Mouse (Mus musculus) hindbrain, postnatal 0 days (tissue): ENCODE data around the gene Cpsf4l. TPM values are rescaled to one million over a fixed set of nuclear protein-coding genes. Genes with fewer than 3 reads are reported as not detected.
A peak's percentile ranks its signal among the peaks of the same experiment; 100 is the strongest.

Experiments
- ATAC-seq: fragments of 200-750 bp; cut with Nextera tagmentation; 2 replicates; pipeline ENCODE4 v1.8.0; 2017; ENCODE audit warnings: mild to moderate bottlenecking, moderate TSS enrichment, moderate library complexity
- DNase-seq: peaks from one replicate; pipeline ENCODE4 v3.0.0-alpha.2; 2015; ENCODE audit warnings: low spot score
- H3K27ac ChIP-seq: fragments of 300-500 bp; sonication (generic); 2 replicates; pipeline ENCODE4 v1.5.1; 2014; ENCODE audit warnings: mild to moderate bottlenecking
- H3K27me3 ChIP-seq: fragments of 300-500 bp; sonication (generic); 2 replicates; pipeline ENCODE4 v1.6.1; 2014; ENCODE audit warnings: low read length, mixed read lengths; ENCODE audit not compliant: insufficient read depth
- H3K36me3 ChIP-seq: fragments of 300-500 bp; sonication (generic); 2 replicates; pipeline ENCODE4 v1.6.1; 2014; ENCODE audit warnings: low read length, mixed read lengths; ENCODE audit not compliant: insufficient read depth
- H3K4me1 ChIP-seq: fragments of 300-500 bp; sonication (generic); 2 replicates; pipeline ENCODE4 v1.6.1; 2014; ENCODE audit warnings: antibody characterized with exemption, low read length, mixed read lengths; ENCODE audit not compliant: insufficient read depth
- H3K4me2 ChIP-seq: fragments of 300-500 bp; sonication (generic); 2 replicates; pipeline ENCODE4 v1.6.1; 2014; ENCODE audit warnings: low read depth, mild to moderate bottlenecking, low read length, moderate library complexity, mixed read lengths
- H3K4me3 ChIP-seq: fragments of 300-500 bp; sonication (generic); 2 replicates; pipeline ENCODE4 v1.5.1; 2014; ENCODE audit warnings: low read length
- H3K9ac ChIP-seq: fragments of 300-500 bp; sonication (generic); replicated peaks from 2 replicates; pipeline ENCODE4 v1.6.1; 2014; ENCODE audit warnings: mild to moderate bottlenecking, low read length, moderate library complexity, mixed read lengths
- H3K9me3 ChIP-seq: fragments of 300-500 bp; sonication (generic); 2 replicates; pipeline ENCODE4 v1.6.1; 2016; ENCODE audit warnings: low read length, mixed read lengths
- CTCF ChIP-seq: IDR thresholded peaks from 2 replicates; pipeline ENCODE4 v1.5.1; 2016; ENCODE audit warnings: antibody characterized with exemption, control low read depth, low read depth
- WGBS: fragments of 180-500 bp; shearing (Covaris S2); extraction: QIAGEN DNeasy Blood & Tissue Kit; methylation state at CpG from one replicate; pipeline ENCODE4 v1.1.7; 2014; 5-methylcytosine and 5-hydroxymethylcytosine counted together
- polyA plus RNA-seq: library from polyadenylated mRNA; unstranded; fragments of >200 nt; fragmentation: Nextera tagmentation; extraction: Ambion mirVana; gene quantifications from 2 replicates; pipeline ENCODE4 v1.2.1, GENCODE M21; 2015
- total RNA-seq: library from RNA; depleted of rRNA; stranded (reverse); fragments of >200 nt; gene quantifications from 2 replicates; pipeline ENCODE4 v1.2.3, GENCODE M21; 2014

Cpsf4l gene
- total and polyA plus RNA-seq, 2 experiments from 2014 or later: 0.19 TPM; not detected in 1

DNA sequence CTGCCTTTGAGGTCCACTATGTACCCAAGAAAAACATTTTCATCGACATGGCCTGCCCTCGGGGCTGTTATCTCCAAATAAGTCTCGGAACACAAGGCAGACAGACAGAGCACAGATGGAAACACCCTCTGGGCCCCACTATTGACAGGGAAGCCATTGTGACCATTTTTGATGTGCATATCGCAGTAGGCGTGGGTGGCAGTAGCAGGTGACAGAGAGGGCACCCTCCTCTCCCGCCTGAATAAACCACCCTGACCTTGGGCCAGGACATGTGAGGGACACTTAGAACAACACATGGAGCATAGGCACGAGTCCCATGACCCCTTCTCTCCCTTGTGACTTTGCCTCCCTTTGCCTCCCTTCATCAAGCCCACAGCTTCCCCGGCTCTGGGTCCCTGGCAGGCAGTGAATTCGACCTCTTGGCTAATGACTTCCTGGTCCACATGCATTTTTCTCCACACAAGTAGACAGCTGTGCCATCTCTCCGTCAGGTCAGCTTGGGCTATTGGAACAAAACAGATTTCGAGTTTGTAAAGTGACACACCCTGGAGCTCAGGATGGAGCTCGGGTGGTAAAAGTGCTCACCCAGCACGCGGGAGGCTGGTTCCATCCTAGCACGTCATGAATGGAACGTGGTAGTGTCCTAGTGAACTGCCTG is 8.1 kb upstream of the Cpsf4l start:
- no peaks in the 10 kb centered on the region; the same call in 1 of the 2 replicates for H3K4me1 ChIP-seq
- H3K9ac ChIP-seq: no peak overlapping the region
- H3K36me3 ChIP-seq: no peaks in the 10 kb centered on the region
- H3K27me3 ChIP-seq: no peaks in the 10 kb centered on the region
- H3K4me2 ChIP-seq: no peak overlapping the region
- no peak for ATAC-seq
- H3K27ac ChIP-seq: no peak overlapping the region
- WGBS: 57% methylated on average over 16 of the region's 16 CpGs
- no peaks in the 10 kb centered on the region for H3K9me3 ChIP-seq
- H3K4me3 ChIP-seq: no peak overlapping the region
- no peak for TF ChIP-seq CTCF
- DNase-seq: no peak

DNA sequence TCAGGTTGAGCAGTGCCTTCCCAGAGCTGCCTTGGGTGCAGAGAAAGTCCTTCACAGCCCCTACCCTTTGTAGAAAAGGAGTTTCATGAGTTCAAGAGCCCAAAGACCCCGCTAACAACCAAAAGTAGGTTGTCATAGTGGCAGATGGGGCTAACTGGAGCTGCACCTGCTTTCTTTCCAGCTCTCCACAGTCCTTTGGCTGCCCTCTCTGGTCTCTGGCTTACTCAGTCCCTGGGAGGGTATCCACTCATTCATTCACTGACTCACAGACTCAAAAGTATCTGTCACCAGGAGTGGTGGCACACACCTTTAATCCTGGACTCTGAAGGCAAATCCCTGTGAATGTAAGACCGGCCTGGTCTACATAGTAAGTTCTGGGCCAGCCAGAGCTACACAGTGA is 6.3 kb upstream of the Cpsf4l start:
- ATAC-seq (no peak), DNase-seq (no peak)
- no peaks in the 10 kb centered on the region for H3K4me1 ChIP-seq
- H3K36me3 ChIP-seq: no peaks in the 10 kb centered on the region
- 83% methylated on average over 2 of the region's 2 CpGs for WGBS
- no peak overlapping the region for H3K4me2 ChIP-seq
- no peak overlapping the region for H3K4me3 ChIP-seq
- no peak overlapping the region for H3K9ac ChIP-seq
- H3K9me3 ChIP-seq: no peaks in the 10 kb centered on the region
- no peaks in the 10 kb centered on the region for H3K27me3 ChIP-seq
- no peak overlapping the region for H3K27ac ChIP-seq
- TF ChIP-seq CTCF: no peak

DNA sequence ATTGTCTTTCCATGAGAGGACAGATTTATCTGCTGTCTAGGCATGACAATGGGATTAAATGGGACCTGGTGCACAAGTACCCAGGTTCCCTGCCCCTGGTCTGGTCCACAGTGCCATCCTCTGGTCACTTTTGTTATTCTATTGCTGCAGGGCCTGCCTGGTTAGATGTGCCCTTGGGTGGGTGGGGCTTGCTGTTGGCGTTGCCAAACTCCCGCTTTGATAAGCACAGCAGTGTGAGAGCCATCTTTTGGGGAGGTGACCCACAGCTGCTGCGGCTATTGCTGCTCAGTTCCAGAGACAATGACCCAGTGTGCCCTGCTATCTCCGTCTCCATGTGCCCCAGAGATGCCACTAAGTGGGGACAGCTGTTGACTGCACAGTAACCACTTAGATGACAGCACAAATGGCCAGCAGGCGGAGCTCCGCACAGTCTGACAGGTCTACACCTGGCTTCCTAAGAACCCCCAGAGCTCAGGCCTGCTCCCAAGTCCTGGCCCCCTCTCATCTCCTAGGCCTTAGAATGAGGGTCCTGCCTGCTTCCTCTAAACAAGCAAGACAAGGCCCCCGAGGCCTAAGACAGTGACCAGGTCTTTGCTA is 5.4 kb upstream of the Cpsf4l start:
- Histone ChIP-seq H3K27me3 (no peaks in the 10 kb centered on the region), H3K9ac (no peak overlapping the region), H3K9me3 (no peaks in the 10 kb centered on the region), H3K4me3 (no peak overlapping the region), H3K36me3 (no peaks in the 10 kb centered on the region), H3K4me1 (peaks cover 6% of the 10 kb centered on the region), H3K4me2 (no peak overlapping the region), H3K27ac (no peak overlapping the region)
- DNase-seq (no peak), ATAC-seq (no peak)
- TF ChIP-seq CTCF: peak; percentile 27; the same call in 1 of the 2 replicates
- 70% methylated on average over 7 of the region's 7 CpGs for WGBS

DNA sequence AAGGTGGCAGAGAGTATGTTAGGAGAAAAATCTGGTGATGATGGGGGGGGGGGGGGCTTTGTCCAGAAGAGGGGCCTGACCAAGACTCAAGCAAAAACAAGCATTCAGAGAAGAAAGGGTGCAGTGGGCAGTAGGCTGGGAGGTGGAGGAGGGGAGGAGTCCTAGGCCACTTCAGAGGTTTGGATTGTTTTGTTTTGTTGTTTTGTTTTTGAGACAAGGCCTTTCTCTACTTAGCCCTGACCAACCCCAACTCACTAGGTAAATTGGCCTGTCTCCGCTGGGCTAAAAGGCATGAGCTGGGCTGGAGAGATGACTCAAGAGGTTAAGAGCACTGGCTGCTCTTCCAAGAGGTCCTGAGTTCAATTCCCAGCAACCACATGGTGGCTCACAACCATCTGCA is 1.2 kb upstream of the Cpsf4l start:
- Histone ChIP-seq H3K4me3 (no peak overlapping the region), H3K36me3 (no peaks in the 10 kb centered on the region), H3K27ac (no peak overlapping the region), H3K4me1 (peaks cover 11% of the 10 kb centered on the region), H3K9me3 (no peaks in the 10 kb centered on the region), H3K27me3 (no peaks in the 10 kb centered on the region), H3K9ac (no peak overlapping the region), H3K4me2 (no peak overlapping the region)
- 52% methylated on average over 1 of the region's 1 CpGs for WGBS
- DNase-seq (no peak), ATAC-seq (no peak)
- TF ChIP-seq CTCF: no peak

DNA sequence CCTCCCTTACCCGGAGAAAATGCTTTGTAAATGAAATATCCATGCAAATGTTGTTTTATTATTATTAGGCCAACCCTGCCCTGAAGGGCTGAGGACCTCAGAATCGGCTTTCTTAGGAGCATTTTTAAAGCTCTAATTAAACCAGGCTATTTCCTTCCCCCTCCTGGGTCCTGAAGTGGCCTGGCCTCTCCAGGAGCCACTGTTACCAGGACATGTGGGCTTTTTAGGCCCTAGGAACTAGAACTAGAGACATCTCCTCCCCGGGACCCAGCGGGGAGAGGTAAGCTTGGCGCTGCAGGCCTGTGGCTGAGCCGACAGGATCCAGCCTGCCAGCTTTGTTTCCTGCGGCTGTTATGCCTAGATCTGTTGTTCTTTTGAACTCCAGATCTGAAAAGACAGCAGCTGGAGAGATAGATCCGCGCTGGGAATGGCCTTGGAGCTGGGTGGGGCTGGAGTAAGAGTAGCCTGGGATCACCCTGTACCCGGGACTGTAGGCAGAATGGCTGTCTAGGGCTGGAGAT is 500 bp upstream of the Cpsf4l start:
- H3K4me2 ChIP-seq: no peak overlapping the region
- no peak for TF ChIP-seq CTCF
- ATAC-seq (peak; percentile 52), DNase-seq (peak; percentile 33)
- 6% methylated on average over 10 of the region's 10 CpGs for WGBS
- no peaks in the 10 kb centered on the region for H3K27me3 ChIP-seq
- peak overlapping the region; percentile 10; the same call in 1 of the 2 replicates for H3K9ac ChIP-seq
- H3K4me3 ChIP-seq: no peak overlapping the region
- peak overlapping the region; percentile 32; the same call in 1 of the 2 replicates for H3K27ac ChIP-seq
- H3K36me3 ChIP-seq: no peaks in the 10 kb centered on the region
- H3K9me3 ChIP-seq: no peaks in the 10 kb centered on the region
- peaks cover 11% of the 10 kb centered on the region for H3K4me1 ChIP-seq

DNA sequence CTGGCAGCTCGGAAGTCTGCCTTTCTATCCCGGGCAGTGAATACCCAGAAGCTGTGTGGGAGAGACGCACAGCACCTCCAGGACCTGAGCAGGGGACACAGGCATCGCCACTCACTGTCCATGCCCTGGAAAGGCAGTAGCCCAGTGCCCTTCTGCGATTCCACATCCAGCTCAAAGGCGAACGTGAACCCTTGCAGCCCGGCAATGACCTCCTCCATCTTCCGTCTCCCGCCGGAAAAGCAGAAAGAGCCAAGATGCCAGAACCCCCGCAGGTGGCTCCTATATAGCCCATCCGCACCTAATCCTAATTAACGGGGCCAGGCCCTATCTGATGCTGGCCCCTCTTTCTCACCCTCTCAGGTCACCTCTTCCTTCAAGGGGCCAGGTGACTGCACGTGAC is 545 bp downstream of the Cpsf4l start:
- no peak for ATAC-seq
- DNase-seq: no peak
- Histone ChIP-seq H3K4me1 (peaks cover 11% of the 10 kb centered on the region), H3K27me3 (no peaks in the 10 kb centered on the region), H3K4me2 (no peak overlapping the region), H3K27ac (no peak overlapping the region), H3K9me3 (no peaks in the 10 kb centered on the region), H3K36me3 (no peaks in the 10 kb centered on the region), H3K4me3 (no peak overlapping the region), H3K9ac (no peak overlapping the region)
- no peak for TF ChIP-seq CTCF
- 22% methylated on average over 15 of the region's 15 CpGs for WGBS
